Mouse (Mus musculus) kidney, postnatal 10 days (tissue): ENCODE data around the gene Cox19.
"Not testable (repeated sequence)": the region's sequence is repeated elsewhere in the genome, so short reads cannot be mapped to it uniquely, and the experiment has no call there.

Experiments
- DNase-seq: peaks from one replicate; pipeline ENCODE4 v3.0.0; 2021; ENCODE audit warnings: mixed read lengths

The Cox19 gene

GRCm38 (mm10) chr5:139359244-139359643 is 8.0 kb upstream of the Cox19 start:
- DNase-seq, result no peak

DNA sequence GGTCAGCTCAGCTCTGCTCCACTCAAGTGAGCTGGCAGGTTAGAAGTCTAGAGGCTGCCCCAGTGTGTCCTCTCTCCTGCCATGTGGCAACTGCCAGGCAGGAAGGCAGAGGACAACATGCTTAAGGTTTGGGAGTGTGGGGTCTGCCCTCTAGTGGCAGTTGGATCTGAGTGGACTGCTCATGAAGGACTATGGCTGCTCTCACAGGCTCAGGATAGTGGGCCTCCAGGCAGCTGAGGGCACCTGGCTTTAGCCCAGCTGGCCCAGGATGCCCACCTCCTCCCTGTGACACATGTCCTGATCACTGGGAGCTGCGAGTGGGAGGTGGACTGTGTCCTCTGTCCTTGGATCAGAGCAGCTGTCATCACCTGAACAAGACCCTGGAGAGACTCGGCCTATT is 7.4 kb upstream of the Cox19 start:
- DNase-seq, result peak; percentile 72

DNA sequence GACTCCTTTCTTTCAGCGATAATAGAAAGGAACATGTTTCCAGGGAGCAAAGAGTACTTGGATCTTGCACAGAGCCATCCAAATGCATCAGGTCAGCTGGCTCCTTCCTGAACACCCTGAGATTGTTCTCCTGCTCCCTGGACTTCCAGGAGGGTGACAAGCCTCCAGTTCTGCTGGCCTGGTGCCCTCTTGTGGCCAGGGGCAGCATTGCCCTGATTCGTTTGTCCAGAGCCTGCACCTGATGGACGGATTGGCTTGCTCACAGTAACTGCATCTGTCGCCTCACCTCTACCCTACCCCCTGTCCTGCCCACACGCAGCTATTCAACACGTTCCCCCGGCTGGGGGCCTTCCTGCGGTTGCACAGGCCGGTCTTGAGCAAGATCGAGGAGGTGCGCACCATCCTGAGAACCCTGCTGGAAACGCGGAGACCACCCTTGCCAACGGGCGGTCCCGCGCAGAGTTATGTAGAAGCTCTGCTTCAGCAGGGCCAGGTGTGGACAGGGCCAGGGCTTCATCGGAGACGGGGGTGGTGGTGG is 4.1 kb upstream of the Cox19 start:
- peak; percentile 92 for DNase-seq

GRCm38 (mm10) chr5:139353946-139354345 is 2.7 kb upstream of the Cox19 start:
- no peak for DNase-seq

GRCm38 (mm10) chr5:139353496-139353895 is 2.3 kb upstream of the Cox19 start:
- no peak for DNase-seq

- DNase-seq, result no peak
These were observed 1.1 kb upstream of the Cox19 start, which contains the start of gene Cyp2w1 for GRCm38 (mm10) chr5:139352317-139352716. TSS of gene Cyp2w1 (plus strand) at chr5:139352617.

DNA sequence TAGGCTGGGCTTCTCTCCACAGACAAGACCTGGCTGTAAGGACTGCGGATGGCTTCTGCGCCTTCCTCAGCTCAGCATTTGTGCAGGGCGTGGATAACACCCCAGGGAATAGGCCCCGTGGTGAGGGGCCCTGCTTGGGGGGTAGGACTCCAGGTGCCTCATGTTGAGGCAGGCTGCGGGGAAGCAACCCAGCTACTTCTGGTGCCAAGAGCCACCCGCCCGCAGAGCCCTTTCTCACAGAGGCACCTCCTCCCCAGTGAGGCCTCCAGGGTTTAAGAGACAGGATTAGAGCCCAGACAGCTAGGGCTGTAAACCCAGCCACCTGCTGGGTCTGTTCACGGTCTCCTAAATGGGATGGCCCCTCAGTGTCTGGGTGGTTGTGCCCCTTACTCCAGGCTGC is 410 bp upstream of the Cox19 start:
- DNase-seq, result no peak

DNA sequence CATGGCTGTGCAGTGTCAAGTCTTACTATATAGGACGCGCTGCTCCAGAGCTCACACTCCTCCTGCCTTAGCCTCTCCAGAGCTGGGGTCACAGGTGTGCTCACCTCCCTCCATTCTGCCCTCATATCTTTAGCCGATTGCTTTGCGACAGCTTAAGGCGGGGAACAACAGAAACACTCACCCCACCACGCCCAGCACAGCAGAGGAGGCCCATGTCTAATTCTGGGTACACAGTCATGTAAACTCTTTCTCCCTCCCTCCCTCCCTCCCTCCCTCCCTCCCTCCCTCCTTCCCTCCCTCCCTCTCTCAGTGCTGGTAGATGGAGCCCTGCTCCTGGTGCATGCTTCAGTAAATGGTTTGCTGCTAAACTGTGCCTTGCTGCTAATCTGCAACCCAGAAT is 1.5 kb downstream of the Cox19 start:
- DNase-seq, result no peak

DNA sequence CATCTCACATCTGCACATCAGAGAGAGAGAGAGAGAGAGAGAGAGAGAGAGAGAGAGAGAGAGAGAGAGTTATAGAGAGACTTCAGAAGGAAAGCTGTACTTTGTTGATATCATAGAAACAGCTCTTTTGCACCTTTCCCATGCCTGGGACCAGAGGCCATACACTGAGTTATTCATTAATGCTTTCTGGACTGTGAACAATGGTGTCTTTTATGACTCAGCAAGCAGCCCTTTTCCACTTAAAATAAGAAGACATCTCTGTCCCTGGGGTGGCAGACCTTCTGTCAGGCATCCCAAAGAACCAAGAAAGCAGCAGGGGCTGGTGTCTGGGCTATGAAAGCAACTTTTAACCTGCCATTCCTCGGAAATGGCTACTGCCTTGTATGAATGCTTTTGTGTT is 4.0 kb downstream of the Cox19 start:
- DNase-seq, result no peak

DNA sequence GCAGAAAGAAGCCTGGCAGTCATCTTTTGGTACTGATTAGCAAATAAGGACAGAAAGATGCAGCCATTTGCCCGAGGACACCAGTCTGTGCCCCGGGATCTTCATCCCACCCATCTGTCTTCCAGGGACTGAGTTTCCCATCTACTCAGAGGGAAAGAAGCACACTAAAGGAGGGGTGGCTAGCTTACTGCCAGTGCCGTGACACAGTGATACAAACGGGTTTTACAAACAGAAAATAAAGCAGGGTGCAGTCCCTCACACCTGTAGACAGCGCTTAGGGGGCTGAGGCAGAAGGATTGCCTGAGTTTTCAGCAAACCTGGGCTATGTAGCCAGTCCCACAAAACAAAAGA is 5.9 kb downstream of the Cox19 start:
- DNase-seq, result no peak

DNA sequence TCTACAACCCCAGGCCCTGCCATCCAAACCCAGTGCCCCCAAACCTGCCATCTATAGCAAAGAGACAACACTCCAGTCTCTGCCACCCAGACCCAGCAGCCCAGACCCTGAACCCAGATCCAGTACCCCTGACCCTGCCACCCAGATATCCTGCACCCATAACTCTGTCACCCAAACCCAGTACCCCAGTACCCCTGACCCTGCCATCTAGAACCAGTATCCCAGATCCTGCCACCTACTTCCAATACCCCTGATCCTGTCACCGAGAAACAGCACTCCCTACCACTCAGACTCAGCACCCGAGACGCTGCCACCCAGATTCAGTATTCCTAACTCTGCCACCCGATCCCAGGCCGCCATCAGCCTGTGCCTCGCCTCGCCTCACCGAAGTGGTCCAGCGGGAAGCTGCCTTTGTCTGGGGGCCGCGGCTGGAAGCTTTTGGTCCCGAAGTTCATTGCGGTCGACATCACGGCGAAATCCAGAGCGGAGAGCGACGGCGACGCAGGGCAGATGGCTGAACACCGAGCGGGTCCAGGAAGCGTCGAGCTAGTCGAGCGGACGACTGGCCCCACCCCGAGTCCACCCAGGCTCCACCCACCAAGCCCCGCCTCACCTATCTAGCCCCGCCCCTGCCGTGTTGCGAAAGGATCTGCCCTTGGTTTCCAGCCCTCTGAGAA is 6.4 kb downstream of the Cox19 start:
- DNase-seq, result peak; percentile 98

DNA sequence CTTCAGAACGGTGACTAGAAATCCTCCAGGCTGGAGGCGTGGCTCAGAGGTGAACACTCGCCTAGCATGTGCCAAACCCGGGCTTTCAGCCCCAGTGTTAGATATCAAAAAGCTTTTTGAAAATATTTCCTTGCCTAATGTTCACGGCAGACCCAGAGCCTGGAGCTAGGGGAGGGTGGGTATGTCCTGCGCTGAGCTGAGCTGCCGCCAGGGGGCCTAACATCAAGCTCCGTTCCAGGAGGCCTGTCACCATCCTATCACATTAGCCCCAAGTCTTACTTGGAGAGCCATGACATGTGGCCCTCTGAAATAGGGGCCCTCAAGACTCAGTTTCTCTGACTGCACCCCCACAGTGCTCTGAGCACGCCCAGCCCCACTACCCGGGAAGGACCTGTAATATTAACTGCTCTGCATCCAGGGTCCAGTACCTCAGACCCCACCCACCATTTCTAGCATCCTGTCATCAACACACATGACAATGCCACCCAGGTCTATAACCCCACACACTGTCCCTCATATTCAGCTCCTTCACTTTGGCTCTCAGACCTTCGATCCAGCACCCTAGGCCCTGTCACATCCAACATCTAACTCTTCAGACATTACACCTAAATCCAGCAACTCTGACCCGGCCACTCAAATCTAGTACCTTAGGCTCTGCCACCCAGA is 7.1 kb downstream of the Cox19 start:
- peak; percentile 89 for DNase-seq

DNA sequence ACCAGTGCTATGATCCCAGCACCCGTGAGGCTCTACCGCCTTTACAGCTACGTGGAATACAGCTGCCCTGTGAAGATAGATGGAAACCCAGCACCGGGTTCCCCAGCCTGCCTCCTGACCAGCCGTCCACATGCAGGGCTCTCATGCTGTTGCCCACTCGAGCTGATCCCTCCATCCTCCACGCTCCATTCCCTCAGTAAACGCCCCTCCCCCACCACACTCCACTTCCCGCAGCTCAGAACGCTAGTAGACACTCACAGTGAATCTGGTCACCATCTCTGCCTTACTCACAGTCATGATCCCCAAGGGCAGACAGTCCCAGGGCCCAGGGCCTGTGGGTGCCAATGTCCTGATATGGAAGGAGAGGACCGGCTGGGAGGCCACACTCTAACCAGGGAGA is 12.3 kb downstream of the Cox19 start:
- no peak for DNase-seq

DNA sequence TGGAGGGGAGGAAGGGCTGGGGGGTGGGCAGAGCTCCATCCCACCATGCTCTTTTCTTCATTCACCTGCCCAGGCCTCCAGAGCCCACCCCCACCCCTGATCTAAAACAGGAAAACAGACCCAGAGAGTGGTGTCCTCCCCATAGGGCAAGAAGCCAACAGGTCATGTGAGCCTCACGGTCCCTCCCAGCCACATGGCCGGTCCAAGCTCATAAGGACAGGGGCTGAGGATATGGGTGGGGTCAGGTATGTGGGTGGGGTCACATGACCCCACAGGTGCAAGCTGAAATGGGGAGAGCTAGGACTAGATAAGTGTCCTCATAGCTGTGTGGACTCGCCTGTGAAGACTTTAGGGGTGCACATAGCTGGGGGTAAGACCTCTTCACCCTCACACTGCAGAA is 12.8 kb downstream of the Cox19 start:
- peak; percentile 70 for DNase-seq

GRCm38 (mm10) chr5:139337826-139338370 is 13.3 kb downstream of the Cox19 start:
- DNase-seq, result no peak

- no peak for DNase-seq
These were observed 15.6 kb downstream of the Cox19 start for GRCm38 (mm10) chr5:139335634-139336033.

- not testable (repeated sequence) for DNase-seq
These were observed 16.8 kb downstream of the Cox19 start for GRCm38 (mm10) chr5:139334394-139334793.

GRCm38 (mm10) chr5:139333301-139334013 is 17.8 kb downstream of the Cox19 start:
- peak; percentile 51 for DNase-seq

DNA sequence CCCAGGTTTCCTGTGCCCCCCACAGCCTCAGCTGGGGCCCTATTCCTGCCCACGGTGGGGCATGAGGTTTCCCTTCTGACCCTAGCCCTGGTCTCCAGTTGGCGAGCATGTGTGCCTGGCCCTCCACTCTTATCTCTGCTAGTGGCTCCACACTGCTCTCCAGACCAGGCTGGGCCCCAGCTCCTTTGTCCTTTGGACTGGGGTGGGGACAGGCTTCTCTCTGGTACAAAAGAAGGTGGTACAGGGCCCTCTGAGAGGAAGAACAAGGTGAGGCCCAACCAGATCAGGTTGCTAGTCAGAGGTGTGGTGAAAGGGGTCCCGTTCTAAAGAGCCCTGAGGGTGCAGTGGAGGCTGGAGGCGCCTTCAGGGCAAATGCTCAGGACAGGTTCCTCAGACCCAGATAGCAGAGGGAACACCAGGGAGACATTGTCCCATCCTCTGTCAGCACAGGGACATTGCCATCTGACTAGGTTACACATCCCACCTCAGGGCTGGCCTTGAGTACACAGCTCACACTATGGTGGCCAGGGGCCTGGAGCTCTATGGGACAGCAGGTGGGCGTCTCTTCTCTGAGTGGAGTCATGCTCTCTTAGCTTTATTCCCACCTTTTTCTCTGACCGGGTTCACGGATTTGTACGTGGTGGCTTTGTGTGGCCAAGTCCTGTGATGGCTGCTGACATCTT is 18.5 kb downstream of the Cox19 start:
- DNase-seq, result no peak

DNA sequence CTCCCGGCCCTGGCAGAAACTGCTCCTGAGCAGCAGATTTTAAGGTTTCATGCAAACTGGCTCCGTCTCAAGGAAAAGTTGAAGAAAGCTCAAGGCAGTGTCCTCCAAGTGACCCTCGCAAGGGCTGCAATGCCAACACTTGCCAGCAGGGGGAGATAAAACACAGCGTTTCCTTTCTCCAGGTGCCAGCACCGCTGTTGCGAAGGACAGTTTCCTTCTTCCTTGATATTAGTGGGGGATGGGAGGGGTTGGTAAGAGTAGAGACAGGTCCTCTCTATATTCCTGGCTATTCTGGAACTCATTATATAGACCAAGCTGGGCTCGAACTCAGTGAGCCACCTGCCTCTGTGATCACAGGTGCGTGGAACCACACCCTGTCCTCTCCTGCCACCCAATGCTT is 19.5 kb downstream of the Cox19 start:
- peak; percentile 92 for DNase-seq

DNA sequence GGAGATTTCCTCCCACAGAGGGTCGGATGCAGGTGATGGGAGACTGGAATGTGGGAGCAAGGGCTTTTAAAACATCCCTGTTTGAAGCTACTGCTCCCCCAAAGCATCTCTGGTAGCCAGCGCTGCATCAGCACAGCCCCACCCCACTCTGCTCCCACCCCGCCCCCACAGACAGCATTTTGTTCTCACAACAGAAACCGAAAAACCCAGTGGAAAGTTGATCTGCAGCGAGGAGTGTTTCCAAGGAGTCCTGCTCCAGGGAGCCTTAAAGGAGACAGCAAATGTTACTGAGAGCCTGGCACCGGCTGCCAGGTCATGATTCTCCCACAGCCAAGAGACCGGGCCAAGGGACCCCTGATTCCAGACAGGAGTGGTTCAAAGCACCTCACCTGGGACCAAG is 20.5 kb downstream of the Cox19 start:
- no peak for DNase-seq

GRCm38 (mm10) chr5:139327634-139328020 is 23.6 kb downstream of the Cox19 start:
- no peak for DNase-seq
